Mouse (Mus musculus) gastrocnemius, postnatal 14 days (tissue): Measurements from ENCODE around the gene Hs3st1. TPM values are rescaled to one million over a fixed set of nuclear protein-coding genes. Genes with fewer than 3 reads are reported as not detected.

Source experiments
- DNase-seq: peaks from one replicate; pipeline ENCODE4 v3.0.0; 2021; ENCODE audit warnings: mixed read lengths
- intact Hi-C: fragments of 180-260 bp; cut with DNase I; formaldehyde crosslinking; loops from one replicate; pipeline ENCODE4 v1.15.1; 2025; ENCODE audit warnings: low total_unique reads
- total RNA-seq, 2 experiments: library from RNA; stranded (reverse); gene quantifications; 2 replicates each; pipeline ENCODE4 v1.2.3; 2021

The Hs3st1 gene
- total RNA-seq, 2 experiments from 2014 or later = 1.9 to 2.8 TPM

DNA sequence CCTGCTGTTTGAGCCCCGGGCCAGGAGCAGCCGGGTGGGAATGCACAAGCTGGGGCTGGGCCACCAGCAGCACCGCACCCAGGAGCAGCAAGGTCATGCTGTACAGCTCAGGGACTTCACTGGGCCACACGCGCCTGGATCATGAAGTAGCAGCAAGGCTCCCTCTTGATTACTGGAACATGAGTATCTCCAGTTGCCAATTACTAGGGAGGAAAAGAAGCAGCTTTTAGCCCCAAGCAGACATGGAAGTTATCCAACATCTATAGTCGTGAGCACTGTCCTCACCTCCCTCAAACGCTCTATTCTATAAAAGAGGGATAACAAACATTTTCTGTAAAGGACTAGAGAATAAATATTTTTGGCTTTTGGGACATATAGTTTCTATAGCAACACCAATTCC, 140.1 kb downstream of the Hs3st1 start:
- intact Hi-C loops = no loop called here

GRCm38 (mm10) chr5:39613534-39613933, 141.7 kb downstream of the Hs3st1 start:
- no peak for DNase-seq

More for the DNA sequence above, 140.1 kb downstream of the Hs3st1 start:
- no peak for DNase-seq

DNA sequence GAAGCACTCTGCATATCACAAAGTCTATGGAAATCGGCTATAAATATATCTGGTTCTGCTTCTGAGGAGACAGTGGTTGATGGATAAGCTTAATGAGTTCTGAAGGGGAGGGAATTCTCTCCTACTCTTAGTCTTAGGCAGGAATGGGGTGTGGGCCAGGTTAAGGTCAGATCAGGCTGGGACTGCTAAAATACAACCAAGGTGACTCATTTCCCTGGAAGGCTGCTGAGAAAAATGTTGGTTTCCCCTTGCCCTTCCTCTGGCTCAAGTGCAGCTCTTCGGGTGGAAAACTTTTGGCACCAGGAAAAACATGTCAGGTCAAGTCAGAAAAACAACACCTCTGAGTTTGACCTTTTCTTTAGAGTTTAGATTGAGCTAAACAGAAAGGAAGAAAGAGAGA, 143.0 kb downstream of the Hs3st1 start:
- no peak for DNase-seq
- intact Hi-C loops = no loop called here

More at GRCm38 (mm10) chr5:39613534-39613933, 141.7 kb downstream of the Hs3st1 start:
- intact Hi-C loops = no loop called here

- DNase-seq = no peak
- intact Hi-C loops = no loop called here
Observed at GRCm38 (mm10) chr5:39608260-39608659, 147.0 kb downstream of the Hs3st1 start.

GRCm38 (mm10) chr5:39594737-39595136, 160.5 kb downstream of the Hs3st1 start:
- DNase-seq = no peak
- intact Hi-C loops = no loop called here
